Mouse (Mus musculus) lung, postnatal 0 days (tissue): ENCODE data around the gene Gpr89.

Source experiments
- CTCF ChIP-seq: IDR thresholded peaks from 2 replicates; pipeline ENCODE4 v1.5.1; 2016; ENCODE audit warnings: antibody characterized with exemption, mild to moderate bottlenecking
- EP300 ChIP-seq: IDR thresholded peaks from 2 replicates; pipeline ENCODE4 v1.6.1; 2016; ENCODE audit warnings: antibody characterized with exemption, mild to moderate bottlenecking, control low read depth

DNA sequence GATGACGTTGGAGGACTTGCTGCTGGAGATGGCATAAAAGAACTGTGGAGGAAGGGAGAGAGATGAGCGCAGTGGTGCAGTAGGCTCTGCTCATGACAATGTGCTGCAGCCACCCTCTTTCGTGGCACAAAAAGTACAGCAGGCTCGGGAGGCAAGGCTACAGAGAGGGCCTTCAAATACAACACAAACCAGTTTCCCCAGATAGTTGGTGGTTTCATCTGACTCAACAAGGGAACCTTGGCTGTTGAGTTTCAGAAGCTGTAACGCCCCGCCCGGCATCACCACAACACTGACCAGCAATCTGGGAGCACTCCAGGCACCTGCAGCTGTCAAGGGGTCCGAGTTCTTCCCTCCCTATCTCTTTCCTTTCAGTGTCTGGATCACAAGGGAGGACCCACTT, 32.6 kb downstream of the Gpr89 start:
- TF ChIP-seq EP300 (no peak), CTCF (no peak)
